Mouse (Mus musculus) ES-Bruce4 (cell line): ENCODE measurements at regions not wholly inside any gene's neighbourhood (a gene's known extent, or its start where the extent isn't known, plus 50 kb on each side); places are given as distances from the start of the nearest gene placed in this dataset.
"Not testable (repeated sequence)": the region's sequence is repeated elsewhere in the genome, so short reads cannot be mapped to it uniquely, and the experiment has no call there.

ENCODE experiments used
- H3K27ac ChIP-seq: 2 replicates; pipeline ENCODE4 v1.5.1; 2012; ENCODE audit warnings: low read length, inconsistent platforms; ENCODE audit not compliant: insufficient read depth
- H3K27me3 ChIP-seq: 2 replicates; pipeline ENCODE4 v1.6.1; 2012; ENCODE audit warnings: mild to moderate bottlenecking, low read length, inconsistent platforms; ENCODE audit not compliant: control insufficient read depth, poor library complexity, insufficient read depth, severe bottlenecking
- H3K36me3 ChIP-seq: 2 replicates; pipeline ENCODE4 v1.6.1; 2012; ENCODE audit warnings: inconsistent platforms, mild to moderate bottlenecking, low read length, moderate library complexity; ENCODE audit not compliant: control insufficient read depth, poor library complexity, insufficient read depth, severe bottlenecking
- H3K4me1 ChIP-seq: one replicate; pipeline ENCODE4 v1.8.1; 2011; ENCODE audit warnings: low read length; ENCODE audit not compliant: control insufficient read depth, insufficient read depth
- H3K4me3 ChIP-seq: 2 replicates; pipeline ENCODE4 v1.5.1; 2011; ENCODE audit warnings: low read depth, mild to moderate bottlenecking, low read length
- H3K9ac ChIP-seq: 2 replicates; pipeline ENCODE4 v1.6.1; 2012; ENCODE audit warnings: low read depth, mild to moderate bottlenecking, inconsistent platforms; ENCODE audit not compliant: poor library complexity, severe bottlenecking
- H3K9me3 ChIP-seq: replicated peaks from 2 replicates; pipeline ENCODE4 v1.6.1; 2012; ENCODE audit warnings: mild to moderate bottlenecking, low read length, inconsistent platforms; ENCODE audit not compliant: control insufficient read depth, poor library complexity, insufficient read depth, severe bottlenecking
- CTCF ChIP-seq: IDR thresholded peaks from one replicate; pipeline ENCODE4 v1.8.1; 2011; ENCODE audit warnings: low read depth, low read length
- EP300 ChIP-seq: IDR thresholded peaks from 2 replicates; pipeline ENCODE4 v1.6.1; 2011; ENCODE audit warnings: low read depth, low read length; ENCODE audit not compliant: insufficient read depth
- POLR2A ChIP-seq: IDR thresholded peaks from one replicate; pipeline ENCODE4 v1.8.1; 2011; ENCODE audit warnings: low read length; ENCODE audit not compliant: insufficient read depth

GRCm38 (mm10) chrX:103532620-103533199, 97.7 kb upstream of the Zcchc13 start:
- not testable (repeated sequence) for H3K27me3 ChIP-seq, H3K36me3 ChIP-seq, H3K9ac ChIP-seq, H3K4me1 ChIP-seq, H3K27ac ChIP-seq, H3K4me3 ChIP-seq, H3K9me3 ChIP-seq

- Histone ChIP-seq H3K27ac (no peak overlapping the region), H3K27me3 (no peaks in the 10 kb centered on the region; the same call in 1 of the 2 replicates), H3K9ac (no peak overlapping the region), H3K9me3 (no peaks in the 10 kb centered on the region), H3K36me3 (no peaks in the 10 kb centered on the region), H3K4me1 (no peaks in the 10 kb centered on the region), H3K4me3 (no peak overlapping the region)
- TF ChIP-seq EP300 (0 out of 2 replicates have a peak, but pooled peaks have one; percentile 6), CTCF (no peak)
Measured at GRCm38 (mm10) chrX:103533306-103533705, 97.1 kb upstream of the Zcchc13 start.

- H3K4me1 ChIP-seq = no peaks in the 10 kb centered on the region
- H3K36me3 ChIP-seq = no peaks in the 10 kb centered on the region
- H3K9me3 ChIP-seq = no peaks in the 10 kb centered on the region
- TF ChIP-seq POLR2A (no peak), CTCF (no peak), EP300 (no peak)
- no peak overlapping the region for H3K9ac ChIP-seq
- no peaks in the 10 kb centered on the region; the same call in 1 of the 2 replicates for H3K27me3 ChIP-seq
- no peak overlapping the region for H3K4me3 ChIP-seq
- no peak overlapping the region for H3K27ac ChIP-seq
Measured at GRCm38 (mm10) chrX:103533831-103534230, 96.6 kb upstream of the Zcchc13 start.

GRCm38 (mm10) chrX:103546490-103547202, 83.7 kb upstream of the Zcchc13 start:
- Histone ChIP-seq H3K9me3 (no peaks in the 10 kb centered on the region), H3K27me3 (no peaks in the 10 kb centered on the region), H3K36me3 (no peaks in the 10 kb centered on the region), H3K27ac (no peak overlapping the region), H3K4me3 (no peak overlapping the region), H3K9ac (no peak overlapping the region), H3K4me1 (no peaks in the 10 kb centered on the region)
- TF ChIP-seq EP300 = no peak
- no peak for TF ChIP-seq POLR2A
- TF ChIP-seq CTCF = no peak

GRCm38 (mm10) chrX:103551304-103551703, 79.1 kb upstream of the Zcchc13 start:
- no peak for TF ChIP-seq POLR2A
- TF ChIP-seq CTCF = no peak
- no peak for TF ChIP-seq EP300
- no peaks in the 10 kb centered on the region for H3K9me3 ChIP-seq
- H3K27me3 ChIP-seq = no peaks in the 10 kb centered on the region
- no peaks in the 10 kb centered on the region for H3K4me1 ChIP-seq
- H3K9ac ChIP-seq = no peak overlapping the region
- H3K27ac ChIP-seq = no peak overlapping the region
- H3K36me3 ChIP-seq = no peaks in the 10 kb centered on the region
- H3K4me3 ChIP-seq = no peak overlapping the region

GRCm38 (mm10) chrX:103553196-103553595, 77.2 kb upstream of the Zcchc13 start:
- TF ChIP-seq CTCF (no peak), EP300 (no peak), POLR2A (no peak)
- H3K9ac ChIP-seq = no peak overlapping the region
- H3K27ac ChIP-seq = no peak overlapping the region
- H3K27me3 ChIP-seq = no peaks in the 10 kb centered on the region
- H3K4me3 ChIP-seq = no peak overlapping the region
- H3K4me1 ChIP-seq = no peaks in the 10 kb centered on the region
- no peaks in the 10 kb centered on the region for H3K36me3 ChIP-seq
- H3K9me3 ChIP-seq = no peaks in the 10 kb centered on the region
